Mouse (Mus musculus): ENCODE results near the gene Alpi.

The Alpi gene

DNA sequence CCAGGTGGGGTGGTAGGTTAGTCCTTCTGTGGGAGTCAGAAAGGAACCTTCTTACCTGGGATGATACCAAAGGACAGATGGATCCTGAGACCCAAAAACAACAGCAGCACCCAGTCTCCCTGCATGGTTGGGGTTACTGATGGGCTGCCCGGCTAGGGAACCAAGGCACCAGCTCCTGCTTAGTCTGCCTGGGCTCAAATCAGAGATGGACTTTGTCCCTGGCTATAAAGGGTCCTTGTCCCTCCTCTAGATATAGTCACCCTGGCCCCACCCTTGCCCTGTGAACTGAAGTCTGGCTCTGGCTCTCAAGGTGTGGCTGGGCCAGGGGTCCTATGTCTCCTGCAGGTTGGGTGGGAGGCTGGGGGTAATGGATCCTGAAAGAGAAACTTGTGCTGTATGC is at the start of gene Alpi:
Gene Alpi, minus strand, starts transcription at position 196 of the 400 bp plus-strand sequence.
- no peak for DNase-seq (ENCODE audit: low read depth, low spot score)

DNA sequence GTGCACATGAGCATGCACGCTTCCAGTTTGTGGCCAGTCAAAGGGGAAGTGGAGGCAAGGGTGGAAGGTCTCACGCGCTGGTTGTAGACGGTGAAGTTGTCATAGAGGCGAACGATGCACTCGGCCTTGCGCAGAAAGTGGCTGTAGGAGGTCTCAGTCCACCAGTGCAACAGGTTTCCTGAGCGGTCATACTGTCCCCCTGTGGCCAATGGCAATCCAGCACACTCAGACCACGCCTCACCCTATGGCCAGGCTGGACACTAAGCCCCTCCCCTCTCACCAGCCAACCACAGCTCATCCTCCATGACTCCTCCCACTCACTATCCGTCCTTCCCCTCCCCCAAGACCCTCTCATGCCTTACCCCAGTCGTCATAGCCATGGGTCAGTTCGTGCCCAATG is 48.0 kb upstream of the Alpi start:
- no peak for DNase-seq (ENCODE audit: low read depth, low spot score)

DNA sequence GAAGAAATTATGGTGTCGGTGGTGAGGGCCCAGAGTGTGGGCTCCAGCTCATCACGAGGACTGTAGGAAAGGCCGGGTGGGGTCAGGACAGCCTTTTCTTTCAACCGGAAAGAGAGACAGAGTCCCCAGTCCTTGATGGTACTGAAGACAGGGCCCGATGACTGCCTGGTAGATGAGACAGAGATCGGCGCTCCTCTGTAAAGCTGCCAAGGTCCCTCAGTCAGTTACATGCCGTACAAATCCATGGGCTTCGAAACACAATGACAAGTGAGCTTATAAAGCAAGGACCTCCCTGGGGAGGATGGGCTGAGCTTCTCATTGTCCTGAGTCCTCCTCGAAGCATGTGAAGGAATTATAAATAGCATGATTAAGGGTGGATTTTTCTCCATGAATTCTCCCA is 41.7 kb upstream of the Alpi start:
- no peak for DNase-seq (ENCODE audit: low read depth, low spot score)

DNA sequence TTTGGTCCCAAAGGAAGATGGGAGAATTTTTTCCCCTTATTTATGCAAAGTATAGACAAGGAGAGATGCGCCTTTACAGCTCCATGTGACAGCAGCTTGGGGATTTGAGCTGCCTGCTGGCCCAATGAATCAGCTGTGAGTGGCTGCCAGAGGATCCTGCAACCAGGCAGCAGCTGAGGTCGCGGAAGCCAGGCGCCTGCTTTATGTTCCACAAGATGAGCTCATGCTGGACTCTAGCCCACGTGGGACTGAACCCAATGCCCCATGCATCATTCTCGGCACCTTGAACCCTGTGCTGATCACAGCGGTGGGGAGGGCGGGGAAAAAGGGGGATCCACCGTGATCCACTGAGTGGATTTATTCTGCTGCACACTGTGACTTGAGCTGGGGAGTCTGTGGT is 41.0 kb upstream of the Alpi start:
- DNase-seq (ENCODE audit: low read depth, low spot score) = no peak

DNA sequence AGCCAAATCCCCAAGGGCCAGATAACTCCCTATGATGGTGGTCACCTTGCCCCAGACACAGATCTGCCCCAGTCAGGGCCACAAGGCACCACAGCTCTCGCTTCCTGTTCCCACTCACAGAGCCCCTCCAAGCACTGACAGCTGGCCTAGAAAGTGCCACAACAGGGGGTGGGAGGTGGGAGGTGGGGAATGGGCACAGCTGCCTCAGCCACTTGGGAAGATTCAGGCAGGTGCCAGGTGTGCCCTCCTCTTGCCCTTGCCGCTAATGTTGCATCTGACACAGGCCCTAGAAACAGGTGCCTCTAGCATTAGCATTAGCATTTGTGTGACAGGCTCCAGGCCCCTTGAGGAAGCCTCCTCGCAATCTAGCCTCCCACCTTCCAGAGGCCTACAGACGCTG is 40.1 kb upstream of the Alpi start:
- DNase-seq (ENCODE audit: low read depth, low spot score) = no peak

DNA sequence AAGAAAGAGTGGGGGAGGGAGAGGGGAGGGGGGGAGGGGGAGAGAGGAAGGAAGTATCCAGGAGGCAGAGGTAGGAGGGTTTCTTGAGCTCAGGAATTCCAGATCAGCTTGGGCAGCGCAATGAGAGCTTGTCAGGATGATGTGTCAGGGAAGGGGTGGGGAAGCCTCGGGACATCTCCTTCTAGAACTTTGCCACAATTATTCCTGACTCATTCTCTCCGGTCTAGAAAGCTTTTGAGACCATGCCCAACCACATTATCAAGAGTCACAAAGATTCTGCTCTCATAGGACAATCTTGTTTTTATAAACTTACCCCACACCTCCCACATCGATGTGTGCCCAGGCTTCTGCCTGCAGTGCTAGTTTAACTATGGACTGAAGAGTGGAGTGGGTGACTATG is 30.4 kb upstream of the Alpi start:
- DNase-seq (ENCODE audit: low read depth, low spot score) = no peak

DNA sequence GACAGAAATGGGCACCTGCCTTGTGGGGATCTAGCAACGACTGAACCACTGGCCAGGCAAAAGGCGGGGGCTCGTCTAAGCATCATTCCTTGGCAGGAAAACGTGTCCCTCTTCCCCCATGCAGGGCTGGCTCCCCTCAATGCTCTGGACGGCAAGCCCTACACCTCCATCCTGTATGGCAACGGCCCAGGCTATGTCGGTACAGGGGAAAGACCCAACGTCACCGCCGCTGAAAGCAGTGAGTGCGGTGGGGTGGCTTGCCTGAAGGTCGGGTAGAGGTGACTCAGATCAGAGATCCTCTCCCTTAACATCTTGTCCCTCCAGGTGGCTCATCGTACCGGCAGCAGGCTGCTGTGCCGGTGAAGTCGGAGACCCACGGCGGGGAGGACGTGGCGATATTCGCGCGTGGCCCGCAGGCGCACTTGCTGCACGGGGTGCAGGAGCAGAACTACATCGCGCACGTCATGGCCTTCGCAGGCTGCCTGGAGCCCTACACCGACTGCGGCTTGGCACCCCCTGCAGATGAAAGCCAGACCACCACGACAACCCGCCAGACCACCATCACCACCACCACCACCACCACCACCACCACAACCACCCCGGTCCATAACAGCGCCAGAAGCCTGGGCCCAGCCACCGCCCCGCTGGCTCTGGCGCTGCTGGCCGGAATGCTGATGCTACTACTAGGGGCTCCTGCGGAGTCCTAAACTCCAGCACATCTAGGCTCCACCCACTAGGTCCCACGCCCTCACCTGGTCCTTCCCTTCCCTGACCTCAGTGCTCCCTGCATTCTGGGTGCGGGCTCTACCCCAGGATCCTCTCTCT is 26.0 kb upstream of the Alpi start:
- no peak for DNase-seq (ENCODE audit: low read depth, low spot score)

DNA sequence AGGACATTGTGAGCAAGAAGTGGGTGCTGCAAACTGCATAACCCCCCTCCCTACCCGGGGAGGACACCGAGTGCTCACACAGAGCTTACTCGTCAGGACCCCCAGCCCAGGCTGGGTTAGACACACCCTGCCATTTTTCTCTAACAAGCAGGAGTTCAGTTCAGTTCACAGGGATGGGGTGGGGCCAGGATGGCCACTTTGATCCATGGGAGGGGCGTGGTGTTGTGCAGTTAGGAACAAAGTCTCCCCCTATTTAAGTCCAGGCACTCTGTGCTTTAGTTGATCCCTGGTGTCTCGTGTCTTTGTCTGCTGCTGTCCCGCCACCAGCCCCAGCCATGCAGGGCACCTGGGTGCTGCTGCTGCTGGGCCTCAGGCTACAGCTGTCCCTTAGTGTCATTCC is 23.3 kb upstream of the Alpi start, which contains the start of gene Akp3:
Gene Akp3, plus strand, starts transcription at position 301 of the 400 bp plus-strand sequence.
- no peak for DNase-seq (ENCODE audit: low read depth, low spot score)

DNA sequence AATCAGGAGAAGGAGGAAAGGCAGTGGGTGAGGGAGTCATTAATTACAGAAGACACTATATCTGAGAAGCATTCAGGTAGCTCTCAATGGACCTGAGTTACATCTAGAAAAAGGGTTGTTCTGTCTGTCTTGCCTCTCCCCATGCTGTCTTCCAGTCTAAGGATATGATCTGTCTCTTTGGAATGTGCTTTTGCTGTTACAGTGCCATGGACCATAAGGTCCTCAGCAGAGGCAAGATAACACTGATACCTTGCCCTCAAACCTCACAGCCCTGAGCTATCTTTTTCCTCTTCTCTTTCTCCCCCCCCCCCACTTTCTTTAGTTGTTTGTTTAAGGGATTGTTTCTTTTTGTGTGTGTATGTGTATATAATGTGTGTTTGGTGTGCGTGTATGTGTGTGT is 13.4 kb upstream of the Alpi start:
- DNase-seq (ENCODE audit: low read depth, low spot score) = no peak

DNA sequence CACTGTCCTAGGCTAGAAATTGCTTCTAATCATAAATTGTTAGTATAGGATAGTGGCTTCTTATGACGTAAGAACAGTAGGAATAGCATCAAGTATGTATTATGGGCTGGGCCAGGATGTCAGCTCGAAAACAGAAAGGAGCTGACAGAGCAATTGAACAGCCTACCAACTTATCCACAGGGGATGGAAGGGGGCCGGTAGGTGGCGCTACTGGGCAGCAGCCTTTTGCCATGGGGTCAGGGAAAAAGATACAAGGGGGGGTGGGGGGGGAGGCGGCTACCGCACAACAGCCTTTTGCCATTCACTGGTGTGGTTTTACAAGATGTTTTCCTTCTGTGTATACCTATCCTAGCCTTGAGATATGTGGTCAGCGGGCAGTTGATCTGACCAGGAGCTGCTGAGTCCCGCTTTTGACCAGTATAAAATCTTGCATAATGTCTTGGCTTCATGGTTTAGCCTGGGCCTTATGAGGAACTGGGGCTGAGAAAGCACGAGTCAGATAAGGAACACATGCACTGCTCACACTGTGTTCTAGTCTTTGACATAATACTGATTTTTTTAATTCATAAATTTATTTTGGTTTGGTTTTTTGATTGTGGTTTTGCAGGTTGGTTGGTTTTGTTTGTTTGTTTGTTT is 10.4 kb upstream of the Alpi start:
- DNase-seq (ENCODE audit: low read depth, low spot score) = peak; percentile 28

DNA sequence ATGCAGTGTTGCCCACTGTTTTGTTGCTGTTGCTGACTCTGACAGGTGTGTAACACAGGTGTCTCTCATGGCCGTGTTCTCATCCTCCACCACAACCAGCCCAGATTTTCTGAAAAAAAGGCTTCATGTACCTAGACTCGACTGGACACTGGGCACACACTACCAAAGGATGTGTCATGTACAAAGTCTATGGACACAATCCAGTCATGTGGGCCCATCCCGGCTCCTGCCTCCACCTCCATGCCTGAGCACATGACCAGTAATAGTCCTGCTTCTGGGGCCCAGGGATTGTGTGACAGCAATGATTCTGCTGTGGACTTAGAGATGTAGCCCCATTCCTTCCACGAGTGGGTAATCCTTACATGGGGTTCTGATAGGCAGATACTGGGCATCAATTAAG is 7.2 kb upstream of the Alpi start:
- no peak for DNase-seq (ENCODE audit: low read depth, low spot score)

DNA sequence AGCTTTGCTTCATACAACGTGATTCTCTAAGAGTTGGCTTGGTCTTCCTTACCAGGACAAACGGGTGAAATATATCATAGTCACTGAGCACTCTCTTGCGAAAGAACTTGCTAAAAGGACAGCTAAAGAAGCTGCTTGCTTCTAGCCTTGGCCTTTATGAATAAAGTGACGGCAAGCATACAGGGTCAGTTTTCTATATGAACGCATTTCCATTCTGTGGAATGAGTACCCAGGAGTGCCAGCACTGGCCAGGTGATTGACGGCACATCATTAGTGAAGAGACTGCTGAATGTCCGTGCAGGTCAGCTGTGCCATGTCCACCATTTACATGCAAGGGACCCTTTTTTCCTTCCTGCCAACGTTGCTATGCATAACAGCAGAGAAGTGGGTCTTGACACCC is 5.1 kb upstream of the Alpi start:
- no peak for DNase-seq (ENCODE audit: low read depth, low spot score)

DNA sequence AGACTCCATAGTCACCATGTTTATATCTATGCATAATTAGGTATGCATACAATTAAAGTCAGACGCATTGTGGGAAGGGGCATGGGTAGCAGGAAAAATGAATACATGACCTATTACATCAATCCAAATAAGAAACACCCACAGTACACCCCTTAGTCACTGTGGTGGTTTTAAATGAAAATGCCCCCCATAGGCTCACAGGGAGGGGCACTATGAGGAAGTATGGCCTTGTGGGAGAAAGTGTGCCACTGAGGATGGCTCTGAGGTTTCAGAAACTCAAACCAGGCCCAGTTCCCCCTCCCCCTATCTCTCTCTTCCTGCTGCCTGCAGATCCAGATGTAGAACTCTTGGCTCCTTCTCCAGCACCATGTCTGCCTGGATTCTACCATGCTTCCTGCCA is 2.5 kb upstream of the Alpi start:
- DNase-seq (ENCODE audit: low read depth, low spot score) = no peak

DNA sequence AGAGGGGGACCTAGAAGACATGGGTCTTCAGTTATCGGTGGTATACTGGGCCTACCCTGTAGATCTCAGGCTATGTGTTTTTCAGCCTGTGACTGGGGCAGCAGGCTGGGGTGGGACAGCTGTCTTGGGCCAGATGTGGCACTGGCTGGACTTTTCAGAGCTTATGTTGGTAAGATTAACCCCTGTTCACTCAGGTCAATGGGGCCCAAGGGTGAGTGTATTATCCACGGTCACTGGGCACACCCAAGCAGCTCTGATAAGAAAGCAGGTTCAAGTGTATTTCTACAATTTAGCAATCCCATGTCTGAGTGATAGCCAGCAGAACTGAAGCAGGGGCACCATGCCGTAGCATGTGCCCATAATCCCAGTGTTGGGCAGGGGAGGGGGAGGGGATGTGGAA is 708 bp upstream of the Alpi start:
- no peak for DNase-seq (ENCODE audit: low read depth, low spot score)

DNA sequence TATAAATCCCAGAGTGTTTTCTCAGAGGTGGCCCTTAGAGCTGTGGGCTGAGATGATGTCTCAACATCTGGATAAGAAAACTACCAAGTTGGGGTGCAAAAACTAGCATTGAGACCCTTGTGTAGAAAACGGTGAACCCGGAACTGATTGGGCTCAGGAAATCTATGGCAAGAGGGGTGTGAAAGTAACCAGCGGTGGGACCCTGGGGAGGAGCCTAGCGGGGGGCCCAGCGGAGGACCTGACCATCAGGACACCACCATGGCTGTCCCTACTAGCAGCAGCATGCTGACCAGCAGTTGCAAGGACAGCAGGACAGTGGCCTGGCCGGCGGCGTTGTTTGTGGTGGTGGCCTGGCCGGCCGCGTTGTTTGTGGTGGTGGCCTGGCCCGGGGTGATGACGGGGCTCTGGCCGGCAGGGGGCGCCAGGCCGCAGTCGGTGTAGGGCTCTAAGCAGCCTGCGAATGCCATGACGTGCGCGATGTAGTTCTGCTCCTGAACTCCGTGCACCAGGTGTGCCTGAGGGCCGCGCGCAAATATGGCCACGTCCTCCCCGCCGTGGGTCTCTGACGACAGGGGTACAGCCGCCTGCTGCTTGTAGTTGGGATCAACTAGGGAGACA is 2.9 kb downstream of the Alpi start:
- DNase-seq (ENCODE audit: low read depth, low spot score) = peak; percentile 41

DNA sequence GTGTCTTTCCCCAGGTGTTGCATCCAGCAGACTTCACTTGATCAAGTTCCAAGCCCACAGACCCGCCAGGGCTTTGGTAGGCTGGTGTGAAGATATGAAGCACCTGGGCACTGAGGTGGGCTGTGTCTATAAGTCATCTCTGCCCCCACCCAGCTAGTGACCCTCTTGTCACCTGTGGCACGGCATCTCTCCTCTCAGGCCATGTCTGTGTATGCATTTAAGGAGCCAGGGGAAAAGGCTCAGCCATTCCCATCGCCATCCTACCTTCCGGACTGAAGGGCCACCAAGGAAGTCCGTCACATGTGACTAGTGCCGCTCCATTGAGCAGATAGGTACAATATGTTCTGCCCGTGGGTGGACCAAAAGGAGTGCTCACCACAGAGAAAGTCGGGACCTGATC is 5.8 kb downstream of the Alpi start:
- DNase-seq (ENCODE audit: low read depth, low spot score) = no peak

DNA sequence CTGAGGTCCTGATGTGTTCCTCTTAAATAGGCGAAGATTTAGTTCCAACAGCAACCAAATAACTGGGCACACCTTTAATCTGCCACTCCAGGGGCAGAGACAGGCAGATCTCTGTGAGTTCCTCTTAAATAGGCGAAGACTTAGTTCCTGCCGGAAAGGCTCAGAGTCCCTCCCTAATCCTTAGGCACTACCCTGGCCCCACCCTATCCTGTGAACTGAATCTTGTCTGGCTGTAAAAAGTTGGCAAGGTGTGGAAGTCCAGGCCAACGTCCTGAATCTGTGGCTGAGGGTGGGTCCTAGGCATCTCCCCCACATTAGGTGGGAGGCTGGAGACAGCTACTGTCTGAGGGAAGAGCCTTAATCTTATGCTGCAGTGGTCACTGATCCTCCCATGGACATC is 11.6 kb downstream of the Alpi start, which contains the start of gene Alppl2:
Gene Alppl2, minus strand, starts transcription at position 101 of the 400 bp plus-strand sequence.
- no peak for DNase-seq (ENCODE audit: low read depth, low spot score)

DNA sequence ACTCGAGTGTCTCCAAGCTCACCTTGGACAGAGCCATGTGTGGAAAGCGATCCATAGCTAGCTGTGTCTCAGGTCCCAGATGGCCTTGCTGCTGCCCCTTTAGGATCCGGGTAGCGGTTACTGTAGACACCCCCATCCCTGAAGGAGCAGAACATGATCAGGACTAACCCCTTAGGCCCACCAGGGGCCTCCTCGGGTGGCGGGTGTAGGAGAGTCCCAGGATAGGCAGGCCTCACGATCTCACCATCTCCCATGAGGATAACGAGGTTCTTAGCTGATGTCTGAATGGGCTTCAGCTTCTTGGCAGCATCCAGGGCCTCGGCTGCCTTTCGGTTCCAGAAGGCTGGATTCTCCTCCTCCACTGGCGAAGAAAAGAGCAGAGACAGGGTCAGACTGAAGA is 12.2 kb downstream of the Alpi start:
- DNase-seq (ENCODE audit: low read depth, low spot score) = no peak

DNA sequence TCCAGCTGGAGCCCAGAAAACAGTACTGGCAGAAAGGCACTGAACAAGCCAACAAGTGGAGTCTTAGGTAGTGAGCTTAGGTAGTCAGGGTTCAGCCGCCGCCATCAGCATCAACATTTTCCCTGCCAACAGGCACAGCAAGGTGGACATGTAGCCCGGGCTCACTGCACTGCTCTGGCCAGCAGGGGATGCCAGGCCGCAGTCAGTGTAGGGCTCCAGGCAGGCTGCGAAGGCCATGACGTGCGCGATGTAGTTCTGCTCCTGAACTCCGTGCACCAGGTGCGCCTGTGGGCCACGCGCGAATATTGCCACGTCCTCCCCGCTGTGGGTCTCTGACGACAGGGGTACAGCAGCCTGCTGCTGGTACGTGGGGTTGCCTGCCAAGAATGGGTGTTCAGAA is 14.4 kb downstream of the Alpi start:
- DNase-seq (ENCODE audit: low read depth, low spot score) = no peak

DNA sequence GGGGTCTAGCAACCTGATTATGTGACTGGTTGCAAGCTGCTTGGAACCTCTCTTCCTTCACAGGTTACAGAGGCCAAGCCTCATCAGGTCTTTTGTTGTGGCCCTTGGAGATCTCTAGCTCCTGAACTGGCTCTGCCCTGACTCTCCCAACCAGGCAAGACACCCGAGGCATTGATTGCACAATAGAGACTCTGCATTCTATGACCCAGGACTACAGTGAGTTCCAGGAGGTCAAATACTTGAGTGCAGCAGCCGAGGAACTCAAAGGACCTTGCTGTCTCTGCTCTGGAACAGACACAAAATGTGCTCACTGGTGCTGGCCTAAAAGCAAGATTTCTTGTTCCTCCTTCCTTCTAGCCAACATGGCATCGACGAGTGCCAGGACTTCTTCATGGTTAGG is 15.2 kb downstream of the Alpi start:
- DNase-seq (ENCODE audit: low read depth, low spot score) = no peak

DNA sequence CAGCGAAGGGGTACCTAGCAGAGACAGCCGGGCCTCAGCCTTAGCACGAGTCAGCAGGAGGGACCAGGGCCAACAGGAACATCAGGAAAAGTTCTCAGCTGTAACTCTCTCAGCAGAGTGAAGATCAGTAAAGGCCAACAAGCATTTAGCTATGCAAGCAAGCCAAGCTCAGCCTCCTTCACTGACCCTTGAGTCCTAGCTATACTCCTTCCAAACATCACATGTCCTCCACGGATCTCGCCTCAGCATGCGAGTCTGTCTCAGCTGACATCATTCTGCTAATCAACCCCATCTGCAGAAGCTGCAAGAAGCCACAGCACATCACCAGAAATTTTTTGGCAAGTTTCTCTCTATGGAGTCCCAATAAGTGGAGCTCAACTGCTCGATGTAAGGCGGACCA is 27.6 kb downstream of the Alpi start:
- no peak for DNase-seq (ENCODE audit: low read depth, low spot score)

DNA sequence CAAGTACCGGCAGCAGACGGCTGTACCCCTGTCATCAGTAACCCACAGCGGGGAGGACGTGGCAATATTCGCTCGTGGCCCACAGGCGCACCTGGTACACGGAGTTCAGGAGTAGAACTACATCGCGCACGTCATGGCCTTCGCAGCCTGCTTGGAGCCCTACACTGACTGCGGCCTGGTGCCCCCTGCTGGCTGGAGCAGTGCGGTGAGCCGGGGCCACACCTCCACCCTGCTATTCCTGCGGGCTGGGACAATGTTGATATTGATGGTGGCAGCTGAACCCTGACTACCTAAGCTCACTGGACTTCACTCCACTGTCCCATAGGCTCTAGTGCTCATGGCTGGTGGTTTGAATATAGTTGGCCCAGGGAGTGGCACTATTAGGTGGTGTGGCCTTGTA is 30.7 kb downstream of the Alpi start:
- no peak for DNase-seq (ENCODE audit: low read depth, low spot score)

DNA sequence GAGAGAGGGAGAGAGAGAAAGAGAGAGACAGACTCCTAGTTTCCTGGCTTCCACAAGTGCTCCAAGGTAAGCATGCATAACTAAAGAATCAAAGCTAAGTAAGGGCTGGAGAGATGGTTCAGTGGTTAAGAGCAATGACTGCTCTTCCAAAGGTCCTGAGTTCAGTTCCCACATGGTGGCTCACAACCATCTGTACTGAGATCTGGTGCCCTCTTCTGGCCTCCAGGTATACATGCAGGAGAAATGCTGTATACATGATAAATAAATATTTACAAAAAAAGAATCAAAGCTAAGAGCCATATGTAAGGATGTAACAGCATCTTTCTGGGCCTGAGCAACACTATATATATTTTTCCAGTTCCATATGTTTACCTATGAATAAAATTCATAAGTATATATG is 40.5 kb downstream of the Alpi start:
- no peak for DNase-seq (ENCODE audit: low read depth, low spot score)

Data from retina, postnatal 7 days (tissue).